Mouse (Mus musculus) stomach, postnatal 0 days (tissue): ENCODE results near the gene Tuba3b. TPM values are rescaled to one million over a fixed set of nuclear protein-coding genes. Genes with fewer than 3 reads are reported as not detected.

Source experiments
- ATAC-seq: fragments of 200-750 bp; cut with Nextera tagmentation; 2 replicates; pipeline ENCODE4 v1.8.0; 2017; ENCODE audit not compliant: low FRiP score, low TSS enrichment
- DNase-seq: peaks from one replicate; pipeline ENCODE4 v3.0.0-alpha.2; 2016; ENCODE audit warnings: low spot score
- H3K27ac ChIP-seq: fragments of 300-500 bp; sonication (generic); replicated peaks from 2 replicates; pipeline ENCODE4 v1.5.1; 2014; ENCODE audit warnings: mild to moderate bottlenecking, control low read depth
- H3K27me3 ChIP-seq: fragments of 300-500 bp; sonication (generic); 2 replicates; pipeline ENCODE4 v1.6.1; 2014; ENCODE audit warnings: low read length; ENCODE audit not compliant: control insufficient read depth, insufficient read depth
- H3K36me3 ChIP-seq: fragments of 300-500 bp; sonication (generic); 2 replicates; pipeline ENCODE4 v1.6.1; 2014; ENCODE audit warnings: low read length, mixed read lengths; ENCODE audit not compliant: control insufficient read depth, insufficient read depth
- H3K4me1 ChIP-seq: fragments of 300-500 bp; sonication (generic); replicated peaks from 2 replicates; pipeline ENCODE4 v1.6.1; 2014; ENCODE audit warnings: antibody characterized with exemption; ENCODE audit not compliant: control insufficient read depth, insufficient read depth
- H3K4me2 ChIP-seq: fragments of 300-500 bp; sonication (generic); replicated peaks from 2 replicates; pipeline ENCODE4 v1.6.1; 2014; ENCODE audit warnings: low read depth, mild to moderate bottlenecking, control low read depth, moderate library complexity
- H3K4me3 ChIP-seq: fragments of 300-500 bp; sonication (generic); 2 replicates; pipeline ENCODE4 v1.5.1; 2014; ENCODE audit warnings: low read depth, low read length, control low read depth
- H3K9ac ChIP-seq: fragments of 300-500 bp; sonication (generic); 2 replicates; pipeline ENCODE4 v1.6.1; 2014; ENCODE audit warnings: mild to moderate bottlenecking, low read length, control low read depth, mixed read lengths
- H3K9me3 ChIP-seq: fragments of 300-500 bp; sonication (generic); 2 replicates; pipeline ENCODE4 v1.6.1; 2016; ENCODE audit warnings: low read length; ENCODE audit not compliant: control insufficient read depth
- CTCF ChIP-seq: IDR thresholded peaks from 2 replicates; pipeline ENCODE4 v1.5.1; 2016; ENCODE audit warnings: antibody characterized with exemption, low read depth, mild to moderate bottlenecking, moderate library complexity
- EP300 ChIP-seq: optimal IDR thresholded peaks from 2 replicates; pipeline ENCODE3; 2016; ENCODE audit warnings: antibody characterized with exemption
- WGBS: fragments of 180-500 bp; shearing (Covaris S2); extraction: QIAGEN DNeasy Blood & Tissue Kit; methylation state at CpG from one replicate; pipeline ENCODE4 v1.1.7; 2014; 5-methylcytosine and 5-hydroxymethylcytosine counted together
- polyA plus RNA-seq: library from polyadenylated mRNA; unstranded; fragments of >200 nt; fragmentation: Nextera tagmentation; extraction: Ambion mirVana; gene quantifications from 2 replicates; pipeline ENCODE4 v1.2.1, GENCODE M21; 2015

The Tuba3b gene
- polyA plus RNA-seq, 1 experiment from 2014 or later, result not detected

- DNase-seq (no peak), ATAC-seq (0 out of 2 replicates have a peak, but pooled peaks have one; percentile 29)
- Histone ChIP-seq H3K36me3 (no peaks in the 10 kb centered on the region), H3K4me1 (no peaks in the 10 kb centered on the region), H3K4me3 (no peak overlapping the region), H3K4me2 (no peak overlapping the region), H3K27me3 (no peaks in the 10 kb centered on the region), H3K27ac (no peak overlapping the region), H3K9me3 (no peaks in the 10 kb centered on the region), H3K9ac (no peak overlapping the region)
- TF ChIP-seq CTCF, result no peak
- no peak for TF ChIP-seq EP300
- WGBS, result 62% methylated on average over 8 of the region's 8 CpGs
These were observed 38.7 kb downstream of the Tuba3b start for GRCm38 (mm10) chr6:145654062-145654836.

- H3K27ac ChIP-seq, result no peak overlapping the region
- no peak overlapping the region for H3K4me3 ChIP-seq
- H3K9me3 ChIP-seq, result no peaks in the 10 kb centered on the region
- no peaks in the 10 kb centered on the region for H3K36me3 ChIP-seq
- H3K4me2 ChIP-seq, result no peak overlapping the region
- H3K27me3 ChIP-seq, result no peaks in the 10 kb centered on the region
- 95% methylated on average over 1 of the region's 1 CpGs for WGBS
- DNase-seq, result no peak
- no peak for ATAC-seq
- no peak overlapping the region for H3K9ac ChIP-seq
- no peaks in the 10 kb centered on the region for H3K4me1 ChIP-seq
- no peak for TF ChIP-seq EP300
- peak; percentile 48; the same call in 1 of the 2 replicates for TF ChIP-seq CTCF
These were observed 40.1 kb downstream of the Tuba3b start for GRCm38 (mm10) chr6:145655678-145656077.

- 65% methylated on average over 15 of the region's 15 CpGs for WGBS
- Histone ChIP-seq H3K4me2 (no peak overlapping the region), H3K9me3 (no peaks in the 10 kb centered on the region), H3K9ac (no peak overlapping the region), H3K36me3 (no peaks in the 10 kb centered on the region), H3K27ac (no peak overlapping the region), H3K4me1 (no peaks in the 10 kb centered on the region), H3K27me3 (no peaks in the 10 kb centered on the region), H3K4me3 (no peak overlapping the region)
- DNase-seq (no peak), ATAC-seq (no peak)
- TF ChIP-seq CTCF, result peak; percentile 59
- TF ChIP-seq EP300, result no peak
These were observed 41.4 kb downstream of the Tuba3b start for GRCm38 (mm10) chr6:145656740-145657591.

- no peak for TF ChIP-seq EP300
- Histone ChIP-seq H3K4me3 (no peak overlapping the region), H3K9ac (no peak overlapping the region), H3K4me2 (no peak overlapping the region), H3K4me1 (no peaks in the 10 kb centered on the region), H3K27me3 (no peaks in the 10 kb centered on the region), H3K9me3 (no peaks in the 10 kb centered on the region), H3K36me3 (no peaks in the 10 kb centered on the region), H3K27ac (no peak overlapping the region)
- DNase-seq, result no peak
- 62% methylated on average over 6 of the region's 6 CpGs for WGBS
- no peak for ATAC-seq
These were observed 43.6 kb downstream of the Tuba3b start for GRCm38 (mm10) chr6:145659116-145659515.

- Histone ChIP-seq H3K9ac (no peak overlapping the region), H3K4me1 (no peaks in the 10 kb centered on the region), H3K27ac (no peak overlapping the region), H3K36me3 (no peaks in the 10 kb centered on the region), H3K27me3 (no peaks in the 10 kb centered on the region), H3K9me3 (no peaks in the 10 kb centered on the region), H3K4me3 (no peak overlapping the region), H3K4me2 (no peak overlapping the region)
- no peak for TF ChIP-seq CTCF
- TF ChIP-seq EP300, result no peak
- ATAC-seq (no peak), DNase-seq (no peak)
- WGBS, result 50% methylated on average over 11 of the region's 11 CpGs
These were observed 45.4 kb downstream of the Tuba3b start for GRCm38 (mm10) chr6:145660943-145661342.

- Histone ChIP-seq H3K9me3 (no peaks in the 10 kb centered on the region), H3K4me3 (no peak overlapping the region), H3K36me3 (no peaks in the 10 kb centered on the region), H3K4me1 (no peaks in the 10 kb centered on the region), H3K27me3 (no peaks in the 10 kb centered on the region), H3K4me2 (no peak overlapping the region), H3K9ac (no peak overlapping the region), H3K27ac (no peak overlapping the region)
- DNase-seq (no peak), ATAC-seq (no peak)
- TF ChIP-seq EP300 (no peak), CTCF (no peak)
- 72% methylated on average over 5 of the region's 5 CpGs for whole genome bisulfite sequencing
These were observed 48.7 kb downstream of the Tuba3b start for GRCm38 (mm10) chr6:145664208-145664607.
